Mouse (Mus musculus) heart, postnatal 0 days (tissue): ENCODE measurements around the gene Ppp1r12a.

ENCODE experiments used
- CTCF ChIP-seq: IDR thresholded peaks from 2 replicates; pipeline ENCODE4 v1.5.1; 2016; ENCODE audit warnings: antibody characterized with exemption, control low read depth, low read depth
- EP300 ChIP-seq: IDR thresholded peaks from 2 replicates; pipeline ENCODE4 v1.6.1; 2016; ENCODE audit warnings: antibody characterized with exemption, low read depth

- TF ChIP-seq EP300 (no peak), CTCF (no peak)
Observed at GRCm38 (mm10) chr10:108133253-108133652, 28.7 kb upstream of the Ppp1r12a start.
